Mouse (Mus musculus) lung, adult 18-20 months (tissue): ENCODE measurements around the gene B4galt2.

ENCODE experiments used
- DNase-seq, 2 experiments: peaks; one replicate each; pipeline ENCODE4 v3.0.0; 2022; ENCODE audit warnings: mixed read lengths in 2 of 2

B4galt2 gene

DNA sequence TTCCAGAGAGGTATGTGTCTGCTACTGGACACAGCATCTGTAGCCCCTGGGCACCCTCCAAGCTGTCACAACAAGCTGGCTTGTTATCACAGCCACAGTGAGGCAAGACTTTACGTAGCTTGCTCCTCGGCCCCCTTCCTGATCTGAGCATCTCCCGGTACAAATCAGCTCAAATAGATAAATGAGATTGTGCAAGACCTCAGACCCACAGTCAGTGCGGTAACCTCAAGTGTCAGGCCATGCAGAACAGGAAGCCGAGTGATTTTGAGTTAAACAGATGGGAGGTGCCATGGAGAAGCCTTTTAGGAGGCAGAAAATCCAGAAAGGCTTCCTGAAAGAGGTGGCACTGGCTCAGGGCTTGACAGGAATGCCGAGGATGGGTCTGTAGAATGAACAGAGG, 16.3 kb downstream of the B4galt2 start:
- no peak for DNase-seq

DNA sequence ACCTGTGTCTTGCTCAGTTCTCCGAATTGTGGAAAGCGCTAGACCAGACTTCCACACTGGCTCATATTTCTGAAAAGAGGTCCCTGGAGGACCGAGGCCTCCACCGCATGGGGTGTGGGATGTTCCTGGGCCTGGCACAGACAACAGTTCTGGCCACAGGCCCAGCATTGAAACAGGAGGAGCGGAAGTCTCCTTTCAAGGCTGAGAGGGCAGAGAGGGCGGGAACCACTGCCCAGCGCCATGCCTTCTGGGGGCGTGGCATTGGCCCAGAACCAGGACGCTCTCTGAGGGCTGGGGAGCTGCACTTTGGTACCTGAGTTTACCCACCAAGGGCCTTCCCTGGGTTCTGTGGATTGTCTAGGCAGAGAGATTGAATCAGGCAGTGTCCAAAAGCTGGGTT, 17.2 kb downstream of the B4galt2 start:
- peak; percentile 86 to 91 for DNase-seq

DNA sequence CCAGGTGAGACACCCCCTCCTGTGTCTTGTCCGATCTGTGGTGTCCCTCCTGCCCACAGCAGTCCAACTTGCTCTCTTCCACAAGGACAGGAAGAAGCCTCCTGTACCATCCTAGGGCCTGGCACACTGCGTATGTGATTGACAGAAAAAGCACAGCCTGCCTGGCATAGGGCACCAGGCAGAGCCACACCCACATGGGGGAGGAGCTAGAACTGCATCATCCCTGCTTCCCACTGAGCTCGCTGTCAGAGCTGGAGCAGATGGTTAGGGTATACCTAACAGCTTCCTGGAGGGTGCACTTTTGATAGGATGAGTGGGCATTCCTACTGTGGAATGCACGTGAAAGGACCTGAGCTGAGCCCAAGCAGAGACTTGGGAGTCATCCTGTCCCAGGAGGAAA, 20.5 kb downstream of the B4galt2 start:
- DNase-seq: no peak

DNA sequence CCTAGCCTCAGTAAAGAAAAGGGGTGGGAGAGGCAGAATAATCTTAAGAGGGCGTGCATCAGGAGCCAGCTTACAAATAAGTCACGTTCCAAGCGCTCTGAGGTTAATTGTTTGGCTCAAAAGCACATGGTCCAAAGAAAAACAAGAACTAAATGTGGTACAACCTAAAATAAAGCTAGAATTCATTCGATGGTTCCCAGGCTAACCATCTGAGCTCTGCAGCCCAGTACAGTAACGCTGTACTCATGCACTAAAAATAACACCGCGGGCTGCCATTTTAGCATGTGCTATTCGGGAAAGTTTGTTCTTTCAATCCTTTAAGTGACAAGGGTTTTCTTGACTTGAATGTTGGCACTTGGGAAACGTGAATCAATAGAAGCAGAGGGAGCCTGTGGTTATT, 22.7 kb downstream of the B4galt2 start:
- no peak for DNase-seq

DNA sequence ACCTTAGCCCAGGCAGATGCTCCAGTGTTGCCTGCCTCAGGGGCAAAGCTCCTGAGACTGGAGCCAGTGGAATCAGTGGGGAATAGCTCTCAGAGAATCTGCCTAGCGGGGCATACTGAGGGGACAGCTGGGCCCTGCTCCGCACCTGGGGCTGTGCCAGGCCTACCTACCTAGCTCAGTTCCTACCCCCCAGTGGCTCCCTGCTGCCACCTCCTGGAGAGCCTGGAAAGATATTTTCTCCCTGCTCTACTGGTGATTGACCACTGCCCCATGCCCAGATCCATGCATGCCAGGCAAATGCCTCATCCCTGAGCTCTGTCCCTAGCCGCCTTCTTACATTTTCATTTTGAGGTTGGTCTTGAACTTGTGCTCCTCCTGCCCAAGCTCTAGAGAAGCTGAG, 24.5 kb downstream of the B4galt2 start:
- DNase-seq: peak; percentile 66 to 76

DNA sequence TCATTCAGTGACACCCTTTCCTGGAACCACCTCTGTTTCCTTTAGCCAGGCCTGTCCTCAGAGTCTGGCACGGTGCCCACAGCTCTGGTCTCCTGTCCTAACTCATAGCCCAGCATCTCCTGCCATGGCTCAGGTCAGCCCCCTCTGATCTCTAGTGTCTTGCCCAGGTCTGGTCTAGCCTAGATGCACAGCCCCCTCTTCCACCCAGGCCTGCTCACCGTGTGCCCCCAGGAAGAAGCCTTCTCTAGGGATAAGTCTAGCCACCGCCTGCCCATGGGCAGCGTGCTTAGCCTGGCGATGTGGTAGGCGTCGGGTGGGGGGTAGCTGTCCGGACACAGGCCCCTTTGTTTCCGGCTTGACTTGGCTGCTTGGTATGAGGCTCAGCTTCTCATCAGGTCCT, 28.1 kb downstream of the B4galt2 start:
- no peak for DNase-seq

DNA sequence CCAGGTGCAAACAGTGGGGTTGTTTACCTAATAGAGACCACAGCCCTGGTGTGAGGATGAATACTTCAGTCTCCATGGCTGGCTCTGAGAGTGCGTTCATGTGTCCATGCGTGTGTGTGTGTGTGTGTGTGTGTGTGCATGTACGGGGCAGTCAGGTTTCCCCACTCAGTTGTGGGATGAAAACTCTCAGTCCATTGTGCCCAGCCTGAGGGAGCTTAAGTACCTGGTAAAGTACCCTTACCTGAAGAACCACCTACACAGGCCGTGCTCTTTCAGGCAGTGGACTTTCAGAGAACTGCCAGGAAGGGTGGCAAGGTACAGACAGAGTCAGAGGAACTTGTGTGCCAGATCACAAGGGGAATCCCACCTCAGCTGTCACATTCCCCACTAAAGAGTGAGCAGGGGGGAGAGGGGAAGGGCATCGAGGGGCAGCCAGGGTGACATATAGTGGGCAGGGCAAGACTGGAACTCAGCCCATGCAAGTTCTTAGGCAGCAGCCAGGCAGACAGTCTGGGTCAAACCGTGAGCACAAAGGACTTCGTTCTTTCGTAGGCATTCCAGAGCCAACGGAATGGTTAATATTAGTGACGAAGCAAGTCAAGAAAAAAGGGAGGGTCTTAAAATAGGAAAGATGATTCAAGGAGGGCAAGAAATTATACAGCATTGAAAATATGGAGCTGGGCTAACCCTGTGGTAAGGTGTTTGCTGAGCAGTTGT, 31.0 kb downstream of the B4galt2 start:
- peak in 1 of 2 experiments; percentile 54 for DNase-seq

DNA sequence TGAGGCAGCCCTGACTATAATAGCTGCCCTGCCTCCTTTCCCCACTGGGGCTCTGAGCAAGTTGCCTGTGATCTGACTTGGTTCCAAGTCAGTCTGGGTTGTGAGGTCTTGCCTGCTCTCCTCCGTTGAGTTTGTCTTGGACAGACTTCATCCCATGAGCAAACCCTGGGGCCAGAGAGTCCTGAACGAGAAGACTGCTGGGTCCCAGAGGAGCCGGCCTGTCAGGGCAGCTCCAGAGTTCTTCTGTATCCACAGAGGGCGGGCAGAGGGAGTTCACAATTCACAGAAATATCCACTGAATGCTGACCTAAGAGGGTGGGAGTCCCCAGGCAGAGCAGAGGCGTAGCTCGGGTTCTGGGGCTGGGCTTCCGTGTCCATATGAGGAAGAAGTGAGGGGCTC, 32.4 kb downstream of the B4galt2 start:
- no peak for DNase-seq

DNA sequence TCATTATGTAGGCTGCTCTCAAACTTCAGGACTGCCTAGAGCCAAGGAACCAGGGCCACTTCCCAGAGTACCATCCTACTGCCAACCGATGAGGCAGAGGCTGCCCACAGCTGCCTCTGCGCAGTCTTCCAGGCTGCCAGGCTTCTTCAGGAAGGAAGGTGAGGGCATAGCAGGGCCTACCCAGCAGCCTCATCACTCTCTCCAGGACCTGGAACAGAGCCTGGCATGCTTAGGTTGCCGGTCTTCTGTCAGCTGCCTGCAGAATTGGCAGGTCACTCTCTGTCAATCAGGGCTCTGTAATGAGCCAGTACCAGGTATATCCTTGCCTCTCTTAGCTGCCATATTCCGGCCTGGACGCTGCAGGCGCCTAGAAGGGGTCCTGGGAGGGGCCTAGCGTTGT, 33.1 kb downstream of the B4galt2 start:
- no peak for DNase-seq

DNA sequence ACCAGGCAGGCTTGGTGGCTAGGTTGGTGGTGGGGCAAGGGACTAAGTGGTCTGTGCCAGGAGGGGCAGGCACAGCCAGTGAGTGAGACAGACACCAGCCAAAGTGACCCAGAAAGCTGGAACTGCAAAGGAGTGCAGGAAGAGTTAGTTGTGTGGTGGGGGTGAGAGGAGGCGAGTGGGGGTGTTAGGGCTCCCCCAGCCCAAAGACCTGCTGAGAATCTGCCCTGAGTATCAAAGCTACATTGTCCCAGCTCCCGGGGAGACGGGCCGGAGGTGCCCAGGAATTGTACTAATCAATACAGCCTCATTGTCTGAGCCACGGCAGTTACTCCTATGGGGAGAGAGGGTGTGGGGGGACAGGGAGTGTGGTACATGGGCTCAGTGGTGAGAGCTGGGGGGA, 33.8 kb downstream of the B4galt2 start:
- DNase-seq: no peak

DNA sequence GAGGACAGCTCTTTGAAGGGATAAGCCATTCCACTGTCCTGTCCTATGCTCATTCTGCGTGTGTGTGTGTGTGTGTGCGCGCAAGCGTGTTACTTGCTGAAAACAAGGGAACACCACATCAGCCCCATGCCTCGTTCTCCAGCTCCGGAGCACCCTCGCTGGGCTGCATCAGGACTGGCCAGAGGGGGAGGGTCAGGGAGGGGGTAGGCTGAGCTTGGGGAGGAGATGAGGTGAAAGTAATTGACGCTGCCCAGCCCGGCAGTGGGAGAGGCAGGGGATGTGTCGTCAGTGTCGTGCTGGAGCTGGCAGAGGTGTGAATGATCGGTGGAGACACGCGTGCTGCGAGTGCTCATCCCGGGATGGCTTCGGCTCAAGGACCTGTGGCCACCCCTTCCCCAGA, 34.2 kb downstream of the B4galt2 start:
- DNase-seq: no peak

DNA sequence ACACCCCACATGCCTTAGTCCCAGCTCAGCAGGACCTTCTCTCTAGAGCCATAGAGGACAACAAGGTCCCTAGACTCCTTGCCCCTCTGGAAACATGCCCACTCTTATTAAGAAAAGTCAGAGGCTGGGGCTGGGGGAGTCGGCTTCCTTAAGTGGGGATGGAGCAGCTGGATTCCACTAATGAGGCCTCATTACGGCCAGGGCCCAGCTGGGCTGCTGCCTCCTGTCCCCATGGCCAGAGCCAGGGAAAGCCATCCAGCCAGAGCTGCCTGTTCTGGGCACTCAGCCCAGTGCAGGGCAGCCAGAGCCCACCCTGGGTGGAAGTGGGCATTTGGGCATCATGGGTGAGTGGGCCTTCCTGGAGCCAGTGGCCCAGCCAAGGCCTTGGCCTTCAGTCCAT, 36.3 kb downstream of the B4galt2 start:
- DNase-seq: no peak

DNA sequence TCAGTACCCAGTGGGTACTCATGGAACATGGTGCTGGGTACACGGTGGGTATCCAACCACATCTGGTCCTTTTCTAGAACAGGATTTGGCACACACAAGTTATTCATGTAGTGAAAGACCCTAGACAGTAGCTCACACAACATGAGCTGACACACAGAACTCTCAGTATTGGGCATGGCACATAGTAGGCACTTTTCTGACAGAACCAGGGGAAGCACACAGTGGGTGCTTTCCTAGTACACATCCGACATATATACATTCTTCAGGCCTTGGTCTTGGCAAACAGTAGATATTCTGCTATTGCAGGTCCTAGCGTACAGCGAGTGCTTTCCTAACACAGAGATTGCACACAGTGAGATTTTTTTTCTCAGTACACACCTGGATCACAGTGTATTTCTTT, 37.0 kb downstream of the B4galt2 start:
- DNase-seq: no peak

DNA sequence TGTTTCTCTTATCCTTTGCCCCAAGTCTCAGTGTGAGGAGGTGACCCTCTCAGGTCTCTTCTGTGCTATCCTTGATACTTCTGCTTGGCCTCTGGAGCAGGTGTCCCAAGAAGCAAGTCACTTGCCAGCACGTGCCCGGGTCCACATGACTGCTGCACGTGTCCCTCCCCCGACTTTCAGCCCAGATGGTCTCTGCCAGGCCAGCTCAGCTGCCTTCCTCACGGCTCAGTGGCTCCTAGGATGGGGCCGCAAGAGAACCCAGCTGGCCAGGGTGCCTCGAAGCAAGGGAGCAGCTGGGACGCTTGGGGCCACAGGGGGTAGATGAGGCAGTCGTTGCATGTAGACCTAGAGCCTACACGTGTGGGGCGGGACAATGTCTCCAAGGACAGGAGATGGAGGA, 38.0 kb downstream of the B4galt2 start:
- no peak for DNase-seq

DNA sequence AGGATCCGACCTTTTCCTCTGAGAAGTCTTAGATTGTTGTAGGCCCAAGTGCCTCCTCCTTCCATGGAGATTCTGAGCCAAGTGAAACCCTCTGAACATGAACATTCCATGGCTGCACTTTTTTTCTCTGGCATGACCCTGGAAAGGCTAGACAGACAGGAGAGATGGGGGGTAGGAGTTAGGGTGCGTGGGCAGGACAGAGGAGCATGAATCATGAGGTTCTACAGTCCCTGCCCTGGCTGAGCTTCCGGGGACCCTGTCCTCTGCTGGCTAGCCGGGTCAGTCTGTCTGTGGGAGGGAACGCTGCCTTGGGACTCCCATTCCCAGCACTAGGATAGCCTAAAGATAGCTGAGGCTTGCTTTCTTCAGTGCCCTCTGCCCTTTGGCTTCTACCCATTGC, 38.8 kb downstream of the B4galt2 start:
- DNase-seq: no peak

DNA sequence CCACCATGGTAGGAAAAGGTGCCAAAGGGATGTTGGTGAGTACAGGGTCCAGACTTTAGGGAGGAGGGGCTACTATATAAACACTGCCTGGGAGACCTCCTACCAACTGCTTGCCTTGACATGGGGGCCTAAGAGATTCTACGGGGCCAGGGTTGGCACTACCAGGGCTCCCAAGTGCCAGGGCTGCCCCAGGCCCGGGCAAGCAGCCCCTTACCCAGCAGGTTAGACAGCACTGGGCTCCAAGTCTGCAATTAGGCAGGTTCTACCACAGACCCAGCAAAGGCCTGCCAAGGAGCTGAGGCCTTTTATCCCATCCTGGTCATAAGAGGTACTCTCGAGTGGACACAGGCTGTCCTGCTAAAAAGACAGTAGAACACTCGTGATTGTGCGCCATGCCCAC, 40.2 kb downstream of the B4galt2 start:
- DNase-seq: no peak

DNA sequence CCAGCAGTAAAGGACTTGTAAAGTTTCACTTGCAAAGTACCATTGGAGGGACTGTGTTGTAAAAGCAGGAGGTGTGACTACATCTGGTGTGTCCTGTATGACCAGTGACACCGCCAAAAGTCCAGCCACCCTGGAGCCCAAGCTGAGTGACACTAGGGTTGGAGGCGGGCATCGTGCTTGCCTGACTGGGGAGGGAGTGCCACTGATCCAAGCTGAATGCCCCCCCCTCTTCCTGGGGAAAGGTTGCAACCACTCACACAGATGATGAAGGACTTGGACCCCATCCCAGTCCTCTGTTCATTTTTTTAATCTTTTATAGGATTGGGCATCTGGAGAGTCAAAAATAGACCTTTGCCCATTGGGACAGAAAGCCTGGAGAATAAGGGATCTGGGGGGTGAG, 41.7 kb downstream of the B4galt2 start:
- DNase-seq: no peak

DNA sequence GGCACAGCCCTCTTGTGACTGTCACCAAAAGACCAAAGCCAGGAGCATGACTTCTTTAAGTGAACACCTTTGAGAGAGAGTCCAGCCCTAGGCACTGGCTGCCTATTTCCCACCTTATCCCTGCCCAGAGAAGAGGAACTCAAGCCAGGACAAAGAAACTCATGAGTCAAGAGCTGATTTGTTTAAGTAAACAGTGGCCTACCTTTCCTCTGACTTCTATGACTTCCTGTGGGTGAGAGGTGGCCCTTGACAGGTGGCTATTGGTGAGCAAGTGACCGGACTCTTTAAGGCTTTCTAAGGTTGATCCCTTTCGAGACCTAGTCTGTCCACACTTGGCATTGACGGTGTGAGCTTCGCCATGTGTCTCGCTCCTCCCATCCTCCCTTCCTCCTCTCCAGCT, 42.5 kb downstream of the B4galt2 start:
- peak; percentile 44 to 75 for DNase-seq

DNA sequence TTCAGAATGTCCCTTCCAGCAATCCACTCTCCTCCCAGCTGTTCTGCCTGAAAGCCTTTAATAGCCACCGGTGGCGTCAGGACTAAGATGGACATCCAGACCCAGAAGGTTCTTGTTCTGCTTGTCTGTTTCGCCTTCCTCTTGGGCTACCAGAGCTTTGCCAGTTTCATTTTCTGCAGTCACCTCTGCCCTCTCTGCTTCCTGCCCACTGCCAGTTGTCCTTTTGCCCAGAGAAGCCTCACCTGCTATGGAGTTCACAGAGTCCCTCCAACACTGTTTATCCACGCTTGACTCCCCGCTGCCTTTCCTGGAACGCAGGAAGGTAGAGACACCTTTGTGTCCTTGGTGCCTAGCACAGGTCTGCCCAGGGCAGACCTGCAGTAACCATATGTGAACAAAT, 43.9 kb downstream of the B4galt2 start:
- DNase-seq: no peak

DNA sequence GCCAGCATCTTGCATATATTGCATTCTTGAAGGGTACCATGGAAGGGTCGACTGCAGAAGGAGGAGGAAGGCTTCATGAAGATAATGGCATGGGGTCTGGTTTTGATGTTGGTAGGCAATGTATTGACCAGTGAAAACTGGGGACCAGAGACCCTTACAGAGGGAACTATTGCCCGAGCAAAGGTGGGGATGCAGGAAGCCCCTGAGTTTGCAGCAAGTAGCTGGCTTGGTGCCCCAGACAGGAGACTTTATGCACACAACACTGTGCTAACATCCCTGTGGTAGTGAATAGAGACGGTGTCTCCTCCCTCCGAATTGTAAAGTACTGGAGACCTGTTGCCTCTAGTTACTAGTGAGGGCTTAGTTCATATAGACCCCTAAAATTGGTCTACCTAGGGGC, 46.0 kb downstream of the B4galt2 start:
- no peak for DNase-seq

DNA sequence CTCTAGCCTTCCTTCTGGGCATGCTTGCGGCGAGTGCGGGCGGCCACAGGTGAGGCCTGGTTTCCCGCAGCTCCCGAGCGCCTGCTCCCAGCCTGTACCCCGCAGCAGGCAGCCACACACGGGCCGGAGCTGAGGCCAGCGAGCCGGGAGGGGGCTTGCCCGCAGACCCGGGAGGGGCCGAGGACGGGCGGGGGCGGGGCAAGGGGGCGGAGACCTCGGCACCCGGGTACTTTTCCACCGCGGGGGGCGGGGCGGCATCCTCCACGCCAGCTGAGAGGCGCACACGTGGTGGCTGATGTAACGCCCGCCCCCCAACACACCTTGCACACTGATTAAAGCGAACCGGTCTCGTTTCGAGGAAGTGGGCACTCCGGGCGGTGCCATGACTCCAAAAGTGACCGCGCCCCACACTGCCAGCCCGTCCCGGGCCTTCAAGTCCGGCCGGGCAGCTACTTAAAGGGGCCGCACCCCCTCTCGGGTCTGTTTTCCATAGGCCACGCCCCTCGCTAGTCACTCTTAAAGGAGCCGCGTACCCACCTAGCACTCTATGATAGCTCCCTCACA, 47.0 kb downstream of the B4galt2 start:
- peak; percentile 94 to 96 for DNase-seq

DNA sequence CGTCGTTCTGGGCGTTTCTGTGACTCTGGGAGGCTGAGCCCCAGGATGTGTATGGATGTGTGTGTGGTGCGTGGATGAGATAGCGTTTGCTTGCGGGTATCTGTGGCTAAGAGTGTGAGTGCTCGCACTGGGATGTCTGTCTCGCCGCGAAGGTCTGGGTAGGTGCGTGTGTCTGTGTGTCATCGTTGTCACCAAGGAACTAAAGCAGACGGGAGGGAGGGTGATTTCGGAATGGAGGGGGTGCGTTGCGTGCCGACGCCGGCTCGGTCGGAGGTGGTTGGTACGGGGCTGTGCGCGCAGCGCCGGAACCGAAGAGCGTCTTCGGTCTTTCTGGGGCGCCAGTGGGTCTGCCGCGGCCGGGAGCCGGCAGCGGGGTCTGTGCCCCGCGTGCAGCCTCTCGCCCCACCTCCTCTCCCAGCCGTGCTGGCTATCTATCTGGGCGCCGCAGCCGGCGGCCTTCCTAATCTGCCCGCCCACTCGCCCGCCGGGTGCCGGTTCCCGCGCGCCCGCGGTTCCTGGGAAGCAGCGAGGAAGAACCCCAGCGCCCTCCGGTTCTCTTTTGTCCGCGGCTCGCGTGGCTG, 47.7 kb downstream of the B4galt2 start:
- DNase-seq: peak in 1 of 2 experiments; percentile 29

DNA sequence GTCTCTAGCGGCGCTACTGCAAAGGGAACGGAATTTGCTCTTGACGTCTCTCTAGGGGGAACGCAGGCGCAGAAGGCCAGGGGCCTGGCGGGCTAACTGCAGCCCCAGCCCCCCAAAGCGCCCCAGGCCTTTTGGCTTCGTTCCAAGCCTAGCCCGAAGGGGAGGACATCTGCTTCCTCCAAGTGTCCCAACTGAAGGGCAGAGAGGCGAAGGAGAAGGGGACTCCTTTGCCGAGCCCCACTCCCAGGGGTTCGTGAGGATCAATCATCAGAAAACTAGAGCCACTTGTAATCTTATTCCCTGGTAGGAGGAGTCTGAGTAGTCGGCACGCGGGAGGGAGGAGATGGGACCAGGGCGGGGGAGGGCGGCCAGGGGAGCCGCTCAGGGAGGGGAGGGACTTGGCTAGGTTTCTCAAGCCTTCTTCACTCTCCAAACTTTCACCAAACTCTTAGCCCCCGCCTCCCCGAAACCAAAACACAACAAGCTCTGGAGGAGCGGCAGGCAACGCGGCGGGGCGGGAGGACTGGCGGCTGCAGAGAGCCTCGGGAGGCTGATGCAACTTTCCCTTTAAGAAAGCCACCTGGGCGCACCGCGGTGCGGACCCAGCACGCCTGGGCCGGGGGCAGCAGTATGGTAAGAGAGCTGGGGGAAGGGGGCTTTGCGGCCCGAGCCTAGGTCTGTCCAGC, 48.3 kb downstream of the B4galt2 start:
- DNase-seq: peak; percentile 90 to 94

DNA sequence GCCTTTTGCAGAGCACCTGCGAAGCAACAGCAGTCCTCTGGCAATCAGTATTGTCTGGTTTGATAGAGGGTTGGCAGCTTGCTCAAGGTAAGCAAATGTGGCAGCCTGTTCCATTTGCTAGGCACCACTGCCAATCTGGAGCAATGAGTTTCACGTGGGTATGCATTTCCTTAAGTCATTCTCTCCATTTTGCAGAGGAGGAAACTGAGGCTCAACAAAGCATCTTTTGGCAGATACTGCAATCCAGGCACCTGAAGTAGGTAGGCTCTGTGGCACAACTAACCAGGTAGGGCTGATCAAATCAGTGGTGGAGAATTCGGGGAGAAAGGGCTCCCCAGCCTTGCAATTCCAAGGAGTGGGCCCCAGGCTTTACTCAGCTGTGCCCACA, 48.8 kb downstream of the B4galt2 start, which contains the start of gene Slc6a9:
Gene Slc6a9 (plus strand): TSS at position 50 of the 388 bp plus-strand sequence.
- no peak for DNase-seq
